Mouse (Mus musculus): ENCODE measurements at regions not wholly inside any gene's neighbourhood (a gene's known extent, or its start where the extent isn't known, plus 50 kb on each side); places are given as distances from the start of the nearest gene placed in this dataset.
A peak's percentile ranks its signal among the peaks of the same experiment; 100 is the strongest.

DNA sequence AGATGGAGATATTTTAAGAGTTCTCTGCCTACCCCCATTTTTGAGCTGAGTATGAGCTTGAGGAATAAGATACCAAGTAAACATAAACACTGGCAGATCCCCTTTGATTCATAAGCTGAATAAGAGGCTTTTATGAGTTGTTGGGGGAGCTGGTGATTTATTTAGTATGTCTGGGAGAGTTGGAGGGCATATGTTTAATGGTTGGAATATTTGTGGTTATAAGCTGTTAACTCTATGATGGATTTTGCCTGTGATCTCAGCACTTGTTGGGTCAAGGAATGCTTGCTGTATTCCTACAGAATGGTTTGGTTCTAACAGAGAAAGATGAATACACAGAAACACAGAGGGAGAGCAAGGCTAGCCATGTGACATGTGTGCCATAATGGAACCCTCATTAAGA is 132.1 kb upstream of the Inhba start:
- Histone ChIP-seq H3K4me3 (no peak overlapping the region), H3K4me1 (replicated peaks) (no peaks in the 10 kb centered on the region), H3K9me3 (no peaks in the 10 kb centered on the region), H3K36me3 (no peaks in the 10 kb centered on the region), H3K4me2 (no peak overlapping the region), H3K9ac (no peak overlapping the region), H3K27me3 (no peaks in the 10 kb centered on the region), H3K27ac (no peak overlapping the region)
- no peak for ATAC-seq (ENCODE audit: low FRiP score)

DNA sequence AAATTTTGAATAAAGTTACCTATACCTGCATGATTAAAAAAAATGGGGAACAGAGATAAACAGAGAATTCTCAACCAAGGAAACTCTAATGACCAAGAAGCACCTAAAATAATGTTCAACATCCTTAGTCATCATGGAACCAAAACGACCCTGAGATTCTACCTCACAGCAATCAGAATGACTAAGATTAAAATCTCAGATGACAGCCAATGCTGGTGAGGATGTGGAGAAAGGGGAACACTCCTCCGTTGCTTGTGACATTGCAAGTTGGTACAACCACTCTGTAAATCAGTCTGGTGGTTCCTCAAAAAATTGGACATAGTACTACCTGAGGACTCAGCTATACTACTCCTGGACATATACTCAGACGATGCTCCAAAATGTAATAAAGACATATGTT is 120.9 kb upstream of the Inhba start:
- H3K4me3 ChIP-seq: no peak overlapping the region
- no peaks in the 10 kb centered on the region for H3K9me3 ChIP-seq
- no peak overlapping the region for H3K4me2 ChIP-seq
- no peak overlapping the region for H3K27ac ChIP-seq
- no peaks in the 10 kb centered on the region for H3K36me3 ChIP-seq
- no peak overlapping the region for H3K9ac ChIP-seq
- 86% methylated on average over 3 of the region's 3 CpGs for WGBS
- H3K4me1 ChIP-seq (replicated peaks): no peaks in the 10 kb centered on the region
- no peak for ATAC-seq (ENCODE audit: low FRiP score)
- no peaks in the 10 kb centered on the region for H3K27me3 ChIP-seq

DNA sequence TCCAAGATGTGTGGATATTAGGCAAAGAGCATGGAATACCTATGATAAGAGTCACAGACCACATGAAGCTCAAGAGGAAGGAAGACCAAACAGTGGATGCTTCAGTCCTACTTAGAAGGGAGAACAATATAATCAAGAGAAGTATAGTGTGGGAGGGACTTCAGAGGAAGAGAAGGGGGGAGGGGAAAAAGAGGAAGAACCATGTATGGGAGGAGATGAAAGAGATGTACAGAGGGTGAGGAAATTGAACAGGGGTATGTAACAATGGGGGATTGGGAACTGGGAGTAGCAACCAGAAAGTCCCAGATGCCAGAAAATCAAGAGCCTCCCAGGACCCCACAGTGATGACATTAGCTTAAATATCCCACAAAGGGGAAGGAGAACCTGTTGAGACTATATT is 120.2 kb upstream of the Inhba start:
- Histone ChIP-seq H3K9ac (no peak overlapping the region), H3K4me3 (no peak overlapping the region)
- no peak for ATAC-seq (ENCODE audit: low FRiP score)

DNA sequence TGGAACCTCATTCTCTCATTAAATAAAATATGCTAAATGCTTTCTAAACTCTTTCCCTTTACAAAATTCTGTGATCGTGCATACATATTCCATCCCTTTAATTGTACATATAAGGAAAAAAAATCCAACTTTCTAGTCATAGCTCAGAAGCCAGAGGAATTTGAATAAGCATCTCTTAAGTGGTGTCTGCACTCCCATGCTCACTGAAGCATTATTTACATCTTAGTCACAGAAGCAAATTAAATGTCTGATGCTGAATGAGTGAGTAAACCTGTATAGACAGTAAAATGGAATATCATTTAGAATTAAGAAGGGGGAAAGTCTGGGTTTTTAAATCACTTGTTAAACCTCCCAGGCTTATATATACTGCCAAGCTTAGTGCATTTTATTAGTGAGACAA is 113.5 kb upstream of the Inhba start:
- Histone ChIP-seq H3K36me3 (no peaks in the 10 kb centered on the region), H3K27me3 (no peaks in the 10 kb centered on the region), H3K4me1 (replicated peaks) (no peaks in the 10 kb centered on the region), H3K9ac (no peak overlapping the region), H3K4me3 (no peak overlapping the region), H3K4me2 (no peak overlapping the region), H3K27ac (no peak overlapping the region), H3K9me3 (no peaks in the 10 kb centered on the region)
- ATAC-seq (ENCODE audit: low FRiP score): no peak
- 91% methylated on average over 1 of the region's 1 CpGs for WGBS

More for the DNA sequence above, 120.2 kb upstream of the Inhba start:
- Histone ChIP-seq H3K27ac (no peak overlapping the region), H3K4me1 (replicated peaks) (no peaks in the 10 kb centered on the region), H3K9me3 (no peaks in the 10 kb centered on the region), H3K27me3 (no peaks in the 10 kb centered on the region), H3K4me2 (no peak overlapping the region), H3K36me3 (no peaks in the 10 kb centered on the region)

DNA sequence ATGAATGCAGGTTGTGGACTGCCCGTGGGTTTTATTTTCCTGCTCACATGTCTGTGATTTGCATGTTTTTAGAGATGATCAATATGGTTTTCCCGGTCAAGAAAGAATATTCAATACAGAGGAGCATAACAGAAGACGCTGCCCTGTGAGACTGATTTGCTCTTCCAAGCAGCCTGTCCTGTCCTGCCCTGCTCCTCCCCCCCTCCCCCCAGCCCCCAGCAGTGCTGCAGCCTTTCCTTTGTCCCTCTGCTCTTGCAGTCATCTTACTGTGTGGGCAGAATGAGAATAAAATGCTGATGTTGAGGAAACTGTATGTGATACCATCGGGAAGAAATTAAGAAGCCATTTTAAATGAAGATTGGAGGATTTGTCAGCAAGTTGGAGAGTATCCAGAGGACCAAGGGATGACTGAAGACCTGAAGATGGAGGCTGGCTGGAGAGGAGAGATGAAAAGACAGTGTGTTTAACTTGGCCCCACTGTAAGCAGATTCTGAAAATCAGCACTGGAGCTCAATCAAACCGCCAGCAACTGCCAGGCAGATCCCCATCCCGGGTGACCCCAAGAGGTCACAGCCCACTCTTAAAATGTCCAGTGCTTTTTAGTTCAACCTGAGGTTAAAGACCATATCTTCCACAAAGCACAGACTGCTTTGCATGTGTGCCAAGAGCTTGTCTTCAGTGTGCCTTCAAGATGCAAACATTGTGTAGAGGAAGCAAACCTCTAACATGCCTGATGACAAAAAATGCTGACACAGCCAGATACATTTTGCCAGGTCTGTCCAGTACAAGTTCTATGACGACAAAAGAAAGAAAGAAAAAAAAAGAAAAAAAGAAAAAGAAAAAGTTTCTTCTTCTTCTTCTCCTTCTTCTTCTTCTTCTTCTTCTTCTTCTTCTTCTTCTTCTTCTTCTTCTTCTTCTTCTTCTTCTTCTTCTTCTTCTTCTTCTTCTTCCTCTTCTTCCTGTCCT is 109.7 kb upstream of the Inhba start:
- Histone ChIP-seq H3K27ac (no peak overlapping the region; the same call in 1 of the 2 replicates), H3K36me3 (no peaks in the 10 kb centered on the region), H3K4me3 (no peak overlapping the region), H3K9me3 (no peaks in the 10 kb centered on the region), H3K27me3 (no peaks in the 10 kb centered on the region), H3K4me1 (replicated peaks) (no peaks in the 10 kb centered on the region), H3K4me2 (no peak overlapping the region), H3K9ac (no peak overlapping the region)
- 29% methylated on average over 7 of the region's 7 CpGs for WGBS
- ATAC-seq (ENCODE audit: low FRiP score): peak; percentile 78

DNA sequence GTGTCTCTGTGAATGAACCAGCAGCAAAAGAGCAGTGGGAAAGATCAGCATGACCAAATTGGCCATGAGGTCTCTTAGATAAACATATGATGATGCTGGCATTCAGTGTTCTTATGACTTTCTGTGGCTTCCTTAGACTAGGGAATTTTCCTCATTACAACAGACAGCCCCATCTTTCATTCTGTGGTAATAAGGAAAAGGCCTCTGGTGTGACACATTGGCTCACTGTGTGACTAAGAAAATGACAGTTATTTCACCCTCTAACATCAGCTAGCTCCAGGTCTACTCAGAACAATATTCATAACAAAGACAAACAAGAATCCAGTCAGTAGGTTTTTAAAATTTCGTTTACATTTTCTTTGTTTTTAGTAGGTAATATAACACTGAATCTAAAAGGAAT is 103.8 kb upstream of the Inhba start:
- WGBS: 67% methylated on average over 1 of the region's 1 CpGs
- no peak overlapping the region for H3K27ac ChIP-seq

DNA sequence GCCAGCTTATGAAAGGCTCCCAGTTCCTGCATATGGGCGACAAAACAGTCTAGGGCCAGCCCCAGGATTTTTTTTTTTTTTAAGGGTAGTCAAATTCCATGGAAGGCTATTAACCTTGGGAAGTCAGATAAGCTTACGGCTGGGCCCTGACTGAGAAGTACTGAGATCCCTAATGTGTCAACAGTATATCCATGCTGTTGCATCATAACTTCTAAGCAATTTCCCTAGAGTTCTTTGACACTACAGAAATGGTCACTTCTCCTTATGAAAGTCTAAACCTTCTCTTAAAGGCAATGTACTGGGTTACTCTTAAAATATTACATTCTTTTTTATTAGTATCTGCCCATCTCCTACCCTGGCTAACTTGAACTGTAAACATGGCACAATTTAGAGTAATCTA is 101.1 kb upstream of the Inhba start:
- 81% methylated on average over 2 of the region's 2 CpGs for WGBS
- no peak for ATAC-seq (ENCODE audit: low FRiP score)
- no peak overlapping the region for H3K27ac ChIP-seq
- no peaks in the 10 kb centered on the region for H3K36me3 ChIP-seq
- H3K9me3 ChIP-seq: no peaks in the 10 kb centered on the region
- no peaks in the 10 kb centered on the region for H3K27me3 ChIP-seq
- no peak overlapping the region for H3K4me3 ChIP-seq
- no peak overlapping the region for H3K4me2 ChIP-seq
- no peaks in the 10 kb centered on the region for H3K4me1 ChIP-seq (replicated peaks)
- H3K9ac ChIP-seq: no peak overlapping the region

More for the DNA sequence above, 103.8 kb upstream of the Inhba start:
- H3K9me3 ChIP-seq: no peaks in the 10 kb centered on the region
- no peaks in the 10 kb centered on the region for H3K36me3 ChIP-seq
- ATAC-seq (ENCODE audit: low FRiP score): no peak
- no peak overlapping the region for H3K9ac ChIP-seq
- H3K27me3 ChIP-seq: no peaks in the 10 kb centered on the region
- H3K4me3 ChIP-seq: no peak overlapping the region
- no peak overlapping the region for H3K4me2 ChIP-seq
- no peaks in the 10 kb centered on the region for H3K4me1 ChIP-seq (replicated peaks)

DNA sequence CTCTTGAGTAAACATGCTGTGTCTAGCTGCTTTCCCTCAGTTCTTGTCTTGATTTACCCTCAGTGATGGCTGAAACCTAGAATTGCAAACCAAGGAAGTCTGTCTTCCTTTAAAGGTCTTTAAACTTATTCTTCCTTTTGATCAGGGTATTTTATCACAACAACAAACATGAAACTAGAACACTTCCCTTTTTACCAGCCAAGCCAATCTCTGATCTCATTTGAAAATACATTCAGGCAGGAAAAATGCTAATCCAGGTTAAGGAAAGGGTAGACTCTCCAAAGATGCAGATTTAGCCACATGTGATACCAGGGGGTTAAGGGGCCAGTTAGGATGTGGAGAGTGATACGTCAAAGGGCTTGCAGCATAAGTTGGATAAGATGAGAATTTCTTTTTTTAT is 100.4 kb upstream of the Inhba start:
- Histone ChIP-seq H3K4me1 (replicated peaks) (no peaks in the 10 kb centered on the region), H3K4me3 (no peak overlapping the region), H3K27me3 (no peaks in the 10 kb centered on the region), H3K9me3 (no peaks in the 10 kb centered on the region), H3K27ac (no peak overlapping the region), H3K36me3 (no peaks in the 10 kb centered on the region), H3K4me2 (no peak overlapping the region), H3K9ac (no peak overlapping the region)
- WGBS: 100% methylated on average over 1 of the region's 1 CpGs
- ATAC-seq (ENCODE audit: low FRiP score): no peak

DNA sequence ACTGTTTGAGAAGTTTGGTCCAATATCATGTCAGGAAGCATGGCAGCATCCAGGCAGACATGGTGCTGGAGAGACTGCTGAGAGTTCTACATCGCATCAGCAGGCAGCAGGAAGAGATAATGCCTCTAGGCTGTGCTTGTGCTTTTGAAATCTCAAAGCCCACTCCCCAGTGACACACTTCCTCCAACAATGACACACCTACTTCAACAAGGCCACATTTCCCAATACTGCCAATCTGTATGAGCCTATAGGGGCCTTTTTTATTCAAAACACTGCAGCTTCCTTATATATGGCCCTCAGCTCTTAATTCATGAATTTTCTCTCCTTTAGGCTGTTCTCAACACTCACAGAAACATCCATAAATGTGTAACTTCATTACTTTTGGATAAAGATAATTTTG is 97.4 kb upstream of the Inhba start:
- 83% methylated on average over 1 of the region's 1 CpGs for WGBS
- Histone ChIP-seq H3K9ac (no peak overlapping the region), H3K27ac (no peak overlapping the region)

DNA sequence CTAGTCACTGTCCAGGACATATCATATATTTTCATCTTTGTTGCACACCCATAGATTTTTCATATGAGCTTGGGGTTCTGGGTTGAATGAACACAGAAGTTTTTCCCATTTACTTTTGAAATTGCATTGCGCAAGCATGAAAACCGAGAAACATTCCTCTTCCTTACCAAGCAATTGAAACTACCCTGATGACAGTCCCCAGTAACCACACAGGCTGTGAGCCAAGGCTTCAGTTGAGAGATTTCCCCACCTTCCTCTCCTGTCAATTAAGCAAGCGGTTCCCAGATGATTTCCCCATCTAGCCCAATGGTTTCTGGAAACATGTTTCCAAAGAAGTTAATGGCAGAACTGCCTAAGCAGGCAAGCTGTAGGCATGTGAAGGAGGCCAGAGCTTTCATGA is 81.8 kb upstream of the Inhba start:
- H3K9me3 ChIP-seq: no peaks in the 10 kb centered on the region
- H3K4me3 ChIP-seq: no peak overlapping the region
- ATAC-seq (ENCODE audit: low FRiP score): no peak
- H3K27me3 ChIP-seq: no peaks in the 10 kb centered on the region
- H3K9ac ChIP-seq: no peak overlapping the region
- H3K27ac ChIP-seq: no peak overlapping the region
- 94% methylated on average over 3 of the region's 3 CpGs for WGBS
- H3K4me2 ChIP-seq: no peak overlapping the region
- no peaks in the 10 kb centered on the region for H3K36me3 ChIP-seq
- H3K4me1 ChIP-seq (replicated peaks): 0 out of 2 replicates have a peak, but pooled peaks cover 3% of the 10 kb centered on the region

More for the DNA sequence above, 97.4 kb upstream of the Inhba start:
- Histone ChIP-seq H3K4me3 (no peak overlapping the region), H3K36me3 (no peaks in the 10 kb centered on the region), H3K4me2 (no peak overlapping the region), H3K4me1 (replicated peaks) (no peaks in the 10 kb centered on the region), H3K27me3 (no peaks in the 10 kb centered on the region), H3K9me3 (no peaks in the 10 kb centered on the region)
- ATAC-seq (ENCODE audit: low FRiP score): no peak

DNA sequence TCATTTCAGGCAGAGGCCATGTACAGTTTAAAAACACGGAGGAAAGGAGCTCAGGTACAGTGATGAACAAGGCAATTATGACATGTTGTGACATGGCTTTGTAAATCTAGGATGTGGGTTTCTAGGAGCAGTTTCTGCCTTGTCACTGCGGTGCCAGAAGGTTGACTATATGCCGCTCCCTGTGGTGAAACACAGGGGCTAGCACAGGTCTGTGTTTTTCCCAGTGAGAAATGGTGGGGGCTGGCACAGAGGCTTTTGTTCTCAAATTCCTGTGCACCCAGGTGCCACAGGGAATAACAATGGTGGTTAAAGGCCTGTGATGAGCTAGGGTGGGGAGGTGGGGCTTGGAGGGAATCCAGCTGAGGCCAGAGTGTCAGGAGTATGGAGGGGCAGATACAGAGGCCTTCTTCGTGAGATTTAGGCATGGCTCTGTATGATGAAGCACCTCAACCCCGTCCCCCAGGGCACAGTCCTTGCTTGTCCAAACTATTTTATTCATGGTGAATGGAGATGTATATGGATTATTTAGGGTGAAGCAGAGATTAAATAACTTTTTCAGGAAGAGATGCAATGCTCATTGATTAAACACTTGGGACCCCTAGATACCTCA is 80.0 kb upstream of the Inhba start:
- WGBS: 28% methylated on average over 5 of the region's 5 CpGs
- Histone ChIP-seq H3K9me3 (no peaks in the 10 kb centered on the region), H3K27ac (no peak overlapping the region), H3K4me2 (no peak overlapping the region), H3K4me1 (replicated peaks) (0 out of 2 replicates have a peak, but pooled peaks cover 3% of the 10 kb centered on the region), H3K36me3 (no peaks in the 10 kb centered on the region), H3K4me3 (no peak overlapping the region), H3K9ac (no peak overlapping the region), H3K27me3 (no peaks in the 10 kb centered on the region)
- ATAC-seq (ENCODE audit: low FRiP score): no peak

DNA sequence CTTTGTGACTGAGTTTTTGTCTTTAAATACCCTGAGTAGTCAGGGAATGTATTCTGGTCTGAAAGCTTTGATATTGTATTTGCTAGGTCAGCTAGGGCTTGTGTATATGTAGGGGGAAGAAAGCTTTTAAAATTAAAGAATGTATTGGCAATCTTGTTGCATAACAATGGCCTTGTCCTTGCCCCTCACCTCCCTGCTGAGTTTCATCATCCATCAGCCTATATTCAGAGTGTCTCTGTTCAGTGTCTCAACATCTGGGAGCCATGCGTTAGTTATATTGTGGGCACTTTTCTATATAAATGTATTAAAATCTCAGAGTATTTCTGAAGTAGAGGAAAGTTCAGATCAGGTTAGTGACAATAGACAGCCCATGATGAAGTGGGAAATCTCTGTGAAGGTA is 76.0 kb upstream of the Inhba start:
- Histone ChIP-seq H3K36me3 (no peaks in the 10 kb centered on the region), H3K4me1 (replicated peaks) (0 out of 2 replicates have a peak, but pooled peaks cover 3% of the 10 kb centered on the region), H3K4me2 (no peak overlapping the region), H3K9ac (no peak overlapping the region), H3K27ac (no peak overlapping the region), H3K4me3 (no peak overlapping the region), H3K9me3 (no peaks in the 10 kb centered on the region), H3K27me3 (no peaks in the 10 kb centered on the region)
- 68% methylated on average over 1 of the region's 1 CpGs for WGBS
- ATAC-seq (ENCODE audit: low FRiP score): no peak

DNA sequence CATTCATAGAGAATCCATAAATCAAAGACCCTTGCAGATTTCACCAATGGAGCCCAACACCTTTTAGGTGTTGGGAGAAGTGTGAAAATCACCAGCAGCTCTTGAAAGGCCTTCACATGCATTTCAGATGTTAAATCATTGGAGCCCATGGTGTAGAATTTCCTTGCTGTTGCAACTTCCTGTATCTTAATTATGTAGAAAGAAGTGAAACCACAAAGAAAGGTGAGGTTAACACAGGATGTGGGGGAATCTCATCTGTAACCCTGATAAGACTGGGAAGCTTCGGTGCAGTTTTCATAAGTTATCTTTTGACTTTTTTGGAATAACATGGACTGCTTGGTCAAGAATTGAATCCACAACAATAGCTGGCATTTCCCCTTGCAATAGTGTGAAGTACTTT is 75.5 kb upstream of the Inhba start:
- ATAC-seq (ENCODE audit: low FRiP score): no peak
- WGBS: 93% methylated on average over 1 of the region's 1 CpGs
- H3K27ac ChIP-seq: no peak overlapping the region
- 0 out of 2 replicates have a peak, but pooled peaks cover 3% of the 10 kb centered on the region for H3K4me1 ChIP-seq (replicated peaks)
- H3K4me3 ChIP-seq: no peak overlapping the region
- H3K36me3 ChIP-seq: no peaks in the 10 kb centered on the region
- H3K9me3 ChIP-seq: no peaks in the 10 kb centered on the region
- no peak overlapping the region for H3K9ac ChIP-seq
- no peak overlapping the region for H3K4me2 ChIP-seq
- no peaks in the 10 kb centered on the region for H3K27me3 ChIP-seq

Measured in hindbrain, embryonic 13.5 days (tissue).